Mouse (Mus musculus) ES-E14 (cell line): ENCODE results near the gene Il2ra.

Experiments used
- CHD2 ChIP-seq: IDR thresholded peaks from 2 replicates; pipeline ENCODE4 v1.6.1; 2014; ENCODE audit warnings: mild to moderate bottlenecking, low read depth, low read length, inconsistent platforms
- ZC3H11A ChIP-seq: IDR thresholded peaks from 2 replicates; pipeline ENCODE4 v1.6.1; 2012; ENCODE audit warnings: low read depth, mild to moderate bottlenecking, inconsistent platforms, low read length, borderline replicate concordance
- ZNF384 ChIP-seq: IDR thresholded peaks from 2 replicates; pipeline ENCODE4 v1.6.1; 2012; ENCODE audit warnings: low read depth, low read length, inconsistent platforms

DNA sequence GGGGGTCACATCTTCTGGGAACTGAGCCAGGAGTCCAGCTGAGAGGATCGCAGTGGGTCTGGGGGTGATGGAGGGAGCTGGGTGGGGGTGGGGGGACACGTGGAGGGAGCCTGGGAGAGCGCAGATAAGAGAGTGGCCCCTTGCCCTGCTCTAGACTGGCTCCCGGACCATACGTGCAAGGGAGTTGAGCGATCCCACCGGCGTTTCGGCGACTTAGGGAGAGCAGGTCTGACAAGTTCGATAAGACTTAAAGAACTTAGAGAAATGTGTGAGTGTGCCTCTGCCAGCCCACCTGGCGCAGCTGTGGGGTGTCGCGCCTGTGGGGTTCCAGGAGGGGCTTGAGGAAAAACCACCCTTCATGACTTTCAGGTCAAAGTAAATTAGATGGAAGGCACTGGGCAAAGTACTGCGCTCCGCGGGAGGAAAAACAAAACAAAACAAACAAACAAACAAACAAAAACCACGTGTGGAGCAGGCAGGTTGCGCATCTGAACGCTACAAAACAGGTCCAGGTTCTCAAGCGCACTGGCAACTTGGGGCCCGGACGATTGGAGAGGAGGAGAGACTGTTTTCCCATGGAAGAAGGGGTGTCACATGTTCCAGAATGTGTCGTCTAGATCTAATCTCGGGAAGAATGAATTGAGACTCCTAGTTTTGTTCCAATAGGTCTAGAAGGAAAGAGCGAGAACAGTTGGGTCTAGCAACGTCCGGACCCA lies 63.6 kb downstream of the Il2ra start:
- no peak for TF ChIP-seq ZC3H11A
- no peak for TF ChIP-seq ZNF384
- no peak for TF ChIP-seq CHD2
